Mouse (Mus musculus): ENCODE data around the gene Amhr2.

GRCm38 (mm10) chr15:102433173-102433572, 12.0 kb upstream of the Amhr2 start:
- TF ChIP-seq CTCF (IDR thresholded peaks at IDR 0.05; ENCODE audit: control insufficient read depth, insufficient read depth, insufficient read length) = no peak
- no peak for TF ChIP-seq MAX (IDR thresholded peaks at IDR 0.05)
- TF ChIP-seq FOSL1 (IDR thresholded peaks at IDR 0.05; ENCODE audit: insufficient read depth, low read length, poor library complexity, severe bottlenecking) = no peak
- no peak for TF ChIP-seq USF1 (IDR thresholded peaks at IDR 0.05; ENCODE audit: low read depth)
